Mouse (Mus musculus) gastrocnemius, adult 2 months (tissue): Measurements from ENCODE around the gene Trappc6a. TPM values are rescaled to one million over a fixed set of nuclear protein-coding genes. Genes with fewer than 3 reads are reported as not detected.

Source experiments
- DNase-seq: peaks from one replicate; pipeline ENCODE4 v3.0.0; 2022
- H3K27ac ChIP-seq: fragments of 200-600 bp; 2 replicates; pipeline ENCODE4 v1.8.1; 2022; ENCODE audit warnings: mild to moderate bottlenecking
- H3K4me3 ChIP-seq: fragments of 200-600 bp; 2 replicates; pipeline ENCODE4 v1.8.1; 2022; ENCODE audit warnings: mild to moderate bottlenecking, moderate library complexity
- CTCF ChIP-seq: fragments of 200-600 bp; IDR thresholded peaks from 2 replicates; pipeline ENCODE4 v1.8.1; 2022; ENCODE audit warnings: antibody characterized with exemption, mild to moderate bottlenecking, moderate library complexity
- intact Hi-C: fragments of 180-260 bp; cut with DNase I; formaldehyde crosslinking; loops from one replicate; pipeline ENCODE4 v1.15.1; 2025
- total RNA-seq, 2 experiments: library from RNA; stranded (reverse); gene quantifications; 2 replicates each; pipeline ENCODE4 v1.2.3; 2021

Gene Trappc6a
- total RNA-seq, 2 experiments from 2014 or later = 6.2 to 9.9 TPM

- H3K27ac ChIP-seq = no peak overlapping the region
- no peak for TF ChIP-seq CTCF
- intact Hi-C loops = no loop called here
- no peak overlapping the region for H3K4me3 ChIP-seq
- no peak for DNase-seq
Observed at GRCm38 (mm10) chr7:19512353-19512752, 4.2 kb downstream of the Trappc6a start.

GRCm38 (mm10) chr7:19517652-19518365 lies 9.6 kb downstream of the Trappc6a start, which contains the start of gene Nkpd1:
Nkpd1 (plus strand) TSS chr7:19517838.
- DNase-seq = no peak
- H3K27ac ChIP-seq = no peak within 1 kb of the TSS
- intact Hi-C loops = no loop called here
- TF ChIP-seq CTCF = peak; percentile 46
- peak within 1 kb of the TSS; percentile 11 for H3K4me3 ChIP-seq

- intact Hi-C loops = no loop called here
- no peak for TF ChIP-seq CTCF
Observed at GRCm38 (mm10) chr7:19520032-19520431, 11.8 kb downstream of the Trappc6a start.

GRCm38 (mm10) chr7:19523017-19523756 lies 15.0 kb downstream of the Trappc6a start:
- no peak overlapping the region for H3K27ac ChIP-seq
- intact Hi-C loops = no loop called here
- DNase-seq = peak; percentile 47
- peak overlapping the region; percentile 69 for H3K4me3 ChIP-seq
- no peak for TF ChIP-seq CTCF

More at GRCm38 (mm10) chr7:19520032-19520431, 11.8 kb downstream of the Trappc6a start:
- Histone ChIP-seq H3K27ac (no peak overlapping the region), H3K4me3 (no peak overlapping the region)
- no peak for DNase-seq

GRCm38 (mm10) chr7:19523757-19524419 lies 15.7 kb downstream of the Trappc6a start:
- H3K4me3 ChIP-seq = peak overlapping the region; percentile 69
- intact Hi-C loops = no loop called here
- DNase-seq = peak; percentile 75

GRCm38 (mm10) chr7:19524420-19525104 lies 16.4 kb downstream of the Trappc6a start:
- no peak overlapping the region for H3K27ac ChIP-seq
- TF ChIP-seq CTCF = no peak
- peak overlapping the region; percentile 69 for H3K4me3 ChIP-seq
- DNase-seq = no peak
- intact Hi-C loops = no loop called here

More at GRCm38 (mm10) chr7:19523757-19524419, 15.7 kb downstream of the Trappc6a start:
- TF ChIP-seq CTCF = peak; percentile 69
- no peak overlapping the region for H3K27ac ChIP-seq

- Histone ChIP-seq H3K4me3 (no peak overlapping the region), H3K27ac (no peak overlapping the region)
- intact Hi-C loops = no loop called here
- no peak for DNase-seq
- no peak for TF ChIP-seq CTCF
Observed at GRCm38 (mm10) chr7:19525105-19525481, 16.9 kb downstream of the Trappc6a start.

GRCm38 (mm10) chr7:19531077-19531476 lies 22.9 kb downstream of the Trappc6a start:
- no peak overlapping the region for H3K4me3 ChIP-seq
- no peak for DNase-seq
- H3K27ac ChIP-seq = no peak overlapping the region
- intact Hi-C loops = no loop called here
- no peak for TF ChIP-seq CTCF

GRCm38 (mm10) chr7:19532240-19532639 lies 24.0 kb downstream of the Trappc6a start:
- intact Hi-C loops = no loop called here
- H3K4me3 ChIP-seq = no peak overlapping the region
- DNase-seq = no peak
- no peak overlapping the region for H3K27ac ChIP-seq
- no peak for TF ChIP-seq CTCF

GRCm38 (mm10) chr7:19534676-19535075 lies 26.5 kb downstream of the Trappc6a start:
- DNase-seq = no peak
- Histone ChIP-seq H3K4me3 (no peak overlapping the region), H3K27ac (no peak overlapping the region)
- intact Hi-C loops = no loop called here
- no peak for TF ChIP-seq CTCF

GRCm38 (mm10) chr7:19540771-19541566 lies 32.8 kb downstream of the Trappc6a start:
- intact Hi-C loops = no loop called here
- Histone ChIP-seq H3K4me3 (no peak overlapping the region), H3K27ac (peak overlapping the region; percentile 84)
- peak; percentile 63 for DNase-seq
- TF ChIP-seq CTCF = no peak
